Mouse (Mus musculus) cortical plate, adult 2 months (tissue): ENCODE measurements around the gene Fgf9. TPM values are rescaled to one million over a fixed set of nuclear protein-coding genes. Genes with fewer than 3 reads are reported as not detected.

Experiments
- H3K27ac ChIP-seq: fragments of 200-500 bp; 2 replicates; pipeline ENCODE4 v1.5.1; 2012; ENCODE audit warnings: low read length, control low read depth, inconsistent platforms; ENCODE audit not compliant: insufficient read depth
- H3K4me1 ChIP-seq: fragments of 200-500 bp; 2 replicates; pipeline ENCODE4 v1.6.1; 2011; ENCODE audit warnings: low read length; ENCODE audit not compliant: control insufficient read depth, insufficient read depth
- H3K4me3 ChIP-seq: fragments of 200-500 bp; 2 replicates; pipeline ENCODE4 v1.5.1; 2011; ENCODE audit warnings: mild to moderate bottlenecking, low read length, control low read depth; ENCODE audit not compliant: insufficient read depth
- CTCF ChIP-seq: fragments of 200-500 bp; IDR thresholded peaks from 2 replicates; pipeline ENCODE4 v1.5.1; 2011; ENCODE audit warnings: mild to moderate bottlenecking, control low read depth, low read length; ENCODE audit not compliant: insufficient read depth; ENCODE audit errors: extremely low read depth
- POLR2A ChIP-seq: fragments of 200-500 bp; IDR thresholded peaks from 2 replicates; pipeline ENCODE4 v1.6.1; 2011; ENCODE audit warnings: mild to moderate bottlenecking, low read length, control low read depth; ENCODE audit not compliant: insufficient read depth; ENCODE audit errors: extremely low read depth
- polyA plus RNA-seq: library from polyadenylated mRNA; depleted of rRNA; stranded (reverse); fragments of >200 nt; gene quantifications from 2 replicates; pipeline ENCODE4 v1.2.3, GENCODE M21; 2012; rRNA removed

The Fgf9 gene
- polyA plus RNA-seq, 1 experiment: 20.5 TPM

DNA sequence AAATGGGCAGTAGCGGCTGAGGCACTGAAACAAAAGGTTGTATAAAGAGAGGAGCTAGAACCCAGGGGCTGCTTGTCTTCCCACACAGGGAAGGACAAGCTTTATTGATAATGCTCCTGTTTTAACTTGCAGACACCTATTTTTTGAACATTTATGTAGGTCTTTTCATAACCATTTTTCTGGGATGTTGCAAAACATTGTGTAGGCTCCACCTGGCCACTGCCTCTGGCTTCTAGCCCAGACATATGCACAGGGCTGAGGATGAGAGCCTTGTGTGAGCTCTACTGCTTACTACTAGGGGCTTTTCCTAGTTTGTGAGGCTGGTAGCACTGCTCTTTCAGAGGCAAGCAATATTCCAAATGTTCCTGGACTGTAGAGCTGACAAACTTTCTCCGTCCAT is 43.8 kb downstream of the Fgf9 start:
- H3K4me3 ChIP-seq: no peak overlapping the region
- H3K27ac ChIP-seq: no peak overlapping the region
- TF ChIP-seq POLR2A (no peak), CTCF (no peak)
- H3K4me1 ChIP-seq: no peaks in the 10 kb centered on the region

DNA sequence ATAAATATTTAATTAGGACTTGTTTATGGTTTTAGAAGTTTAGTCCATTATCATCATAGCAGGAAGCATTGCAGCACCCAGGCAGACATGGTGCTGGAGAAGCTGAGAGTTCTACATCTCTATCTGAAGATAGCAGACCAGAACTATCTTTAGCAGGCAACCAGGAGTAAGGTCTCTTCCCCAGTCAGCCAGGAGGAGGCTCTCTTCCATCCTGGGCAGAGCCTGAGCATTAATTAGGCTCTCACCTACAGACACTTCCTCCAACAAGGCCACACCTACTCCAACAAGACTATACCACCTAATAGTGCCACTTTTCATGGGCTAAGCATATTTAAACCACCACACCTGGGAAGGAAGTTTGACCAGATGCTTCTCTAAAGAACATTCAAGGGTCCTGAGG is 54.3 kb downstream of the Fgf9 start:
- Histone ChIP-seq H3K4me3 (no peak overlapping the region), H3K27ac (no peak overlapping the region), H3K4me1 (no peaks in the 10 kb centered on the region)
- TF ChIP-seq POLR2A (no peak), CTCF (no peak)

DNA sequence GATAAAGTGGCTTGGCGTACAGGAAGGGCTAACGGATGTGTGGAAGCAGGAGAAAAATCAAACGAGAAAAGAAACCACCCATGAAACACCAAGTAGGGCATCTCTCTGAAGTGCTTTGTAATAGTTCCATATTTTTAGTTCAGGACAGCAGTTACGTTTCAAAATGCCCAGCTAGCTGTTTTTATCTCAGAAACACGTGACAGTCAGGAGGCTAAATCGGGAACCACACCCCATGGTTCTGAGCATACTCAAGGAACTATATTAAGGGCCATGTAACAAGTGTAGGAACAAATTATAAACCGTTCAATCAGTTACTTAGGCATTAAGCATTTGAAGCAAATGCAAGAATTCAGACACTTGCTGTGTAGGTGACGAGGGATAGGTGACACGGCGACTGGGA is 56.2 kb downstream of the Fgf9 start:
- no peak for TF ChIP-seq CTCF
- TF ChIP-seq POLR2A: no peak
- Histone ChIP-seq H3K27ac (no peak overlapping the region), H3K4me1 (no peaks in the 10 kb centered on the region), H3K4me3 (no peak overlapping the region)

DNA sequence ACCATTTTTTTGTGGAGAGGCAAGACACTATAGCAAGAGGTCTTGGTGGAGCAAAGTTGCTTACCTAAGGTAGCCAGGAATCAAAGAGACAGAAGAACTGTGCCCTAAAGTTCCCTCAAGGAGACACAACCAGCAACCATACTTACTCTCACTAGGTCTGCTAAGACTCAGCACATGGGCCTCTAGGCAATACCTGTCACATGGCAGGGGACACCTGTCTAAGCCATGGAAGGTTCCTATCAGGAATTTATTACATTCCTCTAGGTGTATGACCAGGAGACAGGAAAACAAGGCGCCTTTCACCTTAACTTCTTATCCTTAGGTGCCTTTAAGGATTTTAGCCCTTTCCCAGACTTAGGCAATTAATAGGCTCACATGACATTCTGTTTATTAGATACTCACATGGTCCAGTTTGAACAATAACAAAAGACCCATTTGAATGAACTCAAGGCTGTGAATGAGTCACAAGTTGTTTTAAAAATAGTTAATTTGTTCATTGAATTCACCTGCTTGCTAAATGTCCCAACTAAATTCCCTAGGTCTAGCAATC is 69.2 kb downstream of the Fgf9 start:
- Histone ChIP-seq H3K4me3 (no peak overlapping the region), H3K4me1 (no peaks in the 10 kb centered on the region), H3K27ac (no peak overlapping the region)
- TF ChIP-seq POLR2A (no peak), CTCF (no peak)

DNA sequence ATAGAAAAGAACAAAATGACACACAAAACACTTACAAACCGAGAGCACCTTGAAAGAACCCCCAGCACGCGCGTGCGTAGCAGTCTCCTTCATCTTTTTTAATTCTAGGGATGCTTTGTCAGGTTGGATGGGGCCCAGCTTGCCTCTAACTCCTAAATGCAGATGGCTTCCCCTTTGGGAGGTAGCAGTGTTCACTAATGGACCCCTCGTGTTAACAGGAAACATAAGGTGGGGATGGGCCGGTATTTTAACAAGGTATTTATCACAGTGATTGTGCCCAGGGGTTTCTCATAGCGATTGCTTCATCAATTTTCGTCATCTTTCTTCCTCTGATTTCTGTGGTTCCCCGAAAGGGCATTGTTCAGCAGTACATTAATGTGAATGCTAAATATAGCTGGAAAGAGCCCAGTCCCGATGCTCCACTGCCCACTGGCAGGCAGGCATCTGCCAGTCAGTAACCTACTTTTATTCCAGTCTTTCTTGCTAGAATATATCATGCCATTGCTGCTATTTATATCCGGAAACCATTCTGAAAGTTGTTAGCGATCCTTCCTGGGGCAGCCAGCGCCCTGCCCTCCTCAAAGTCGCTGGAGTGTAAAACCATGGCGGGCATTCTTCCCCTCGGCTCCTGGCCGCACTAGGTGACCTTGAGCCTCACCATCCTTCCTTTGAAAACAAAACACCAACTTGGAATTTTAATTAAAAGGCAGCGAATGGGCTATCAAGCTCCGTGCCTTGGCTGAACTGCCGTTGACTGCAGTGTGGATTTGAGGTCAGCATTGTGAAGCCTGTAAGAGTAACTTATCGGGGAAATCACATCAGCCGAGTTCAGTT is 79.5 kb downstream of the Fgf9 start:
- TF ChIP-seq CTCF: no peak
- no peak for TF ChIP-seq POLR2A
- Histone ChIP-seq H3K4me3 (no peak overlapping the region), H3K27ac (no peak overlapping the region), H3K4me1 (no peaks in the 10 kb centered on the region)

DNA sequence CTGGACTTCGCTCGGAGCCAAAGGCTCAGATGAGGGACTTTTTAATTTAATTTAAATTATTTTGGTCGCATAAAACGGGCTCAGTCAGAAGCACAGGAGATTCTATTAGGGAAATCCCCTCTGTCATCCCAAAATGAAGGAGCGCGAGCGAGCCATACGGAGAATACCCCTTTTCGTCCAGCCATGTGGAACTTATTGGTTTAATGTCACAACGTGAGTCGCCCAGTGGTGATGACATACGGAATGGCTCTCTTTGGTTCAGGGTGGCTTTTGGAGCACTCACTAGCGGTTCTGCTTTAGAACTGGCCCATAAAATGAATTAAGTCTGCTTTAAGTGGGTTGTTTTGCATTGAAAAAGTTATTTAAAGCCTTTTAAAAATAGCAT is 80.1 kb downstream of the Fgf9 start:
- H3K27ac ChIP-seq: no peak overlapping the region
- no peak overlapping the region for H3K4me3 ChIP-seq
- no peak for TF ChIP-seq POLR2A
- TF ChIP-seq CTCF: no peak
- H3K4me1 ChIP-seq: no peaks in the 10 kb centered on the region

DNA sequence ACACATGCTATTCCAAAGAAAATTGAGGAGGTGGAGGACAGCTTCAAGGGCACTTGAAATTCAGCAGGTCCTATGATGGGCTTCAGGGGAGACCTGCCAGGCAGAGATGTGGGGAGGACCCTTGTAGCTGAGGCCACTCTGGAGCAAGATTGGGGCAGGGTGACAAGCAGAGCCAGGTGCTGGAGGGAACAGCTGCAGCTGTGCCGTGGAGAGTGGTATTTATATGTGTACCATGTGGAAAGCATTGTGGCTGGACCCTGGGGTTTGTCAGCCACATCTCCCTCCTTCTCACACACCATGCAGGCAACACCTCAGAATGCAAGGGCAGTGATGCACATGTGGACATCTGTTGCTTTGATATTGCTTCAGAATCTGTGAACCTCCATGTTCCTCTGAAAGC is 81.8 kb downstream of the Fgf9 start:
- no peak for TF ChIP-seq CTCF
- no peak for TF ChIP-seq POLR2A
- H3K4me1 ChIP-seq: no peaks in the 10 kb centered on the region
- no peak overlapping the region for H3K27ac ChIP-seq
- H3K4me3 ChIP-seq: no peak overlapping the region

DNA sequence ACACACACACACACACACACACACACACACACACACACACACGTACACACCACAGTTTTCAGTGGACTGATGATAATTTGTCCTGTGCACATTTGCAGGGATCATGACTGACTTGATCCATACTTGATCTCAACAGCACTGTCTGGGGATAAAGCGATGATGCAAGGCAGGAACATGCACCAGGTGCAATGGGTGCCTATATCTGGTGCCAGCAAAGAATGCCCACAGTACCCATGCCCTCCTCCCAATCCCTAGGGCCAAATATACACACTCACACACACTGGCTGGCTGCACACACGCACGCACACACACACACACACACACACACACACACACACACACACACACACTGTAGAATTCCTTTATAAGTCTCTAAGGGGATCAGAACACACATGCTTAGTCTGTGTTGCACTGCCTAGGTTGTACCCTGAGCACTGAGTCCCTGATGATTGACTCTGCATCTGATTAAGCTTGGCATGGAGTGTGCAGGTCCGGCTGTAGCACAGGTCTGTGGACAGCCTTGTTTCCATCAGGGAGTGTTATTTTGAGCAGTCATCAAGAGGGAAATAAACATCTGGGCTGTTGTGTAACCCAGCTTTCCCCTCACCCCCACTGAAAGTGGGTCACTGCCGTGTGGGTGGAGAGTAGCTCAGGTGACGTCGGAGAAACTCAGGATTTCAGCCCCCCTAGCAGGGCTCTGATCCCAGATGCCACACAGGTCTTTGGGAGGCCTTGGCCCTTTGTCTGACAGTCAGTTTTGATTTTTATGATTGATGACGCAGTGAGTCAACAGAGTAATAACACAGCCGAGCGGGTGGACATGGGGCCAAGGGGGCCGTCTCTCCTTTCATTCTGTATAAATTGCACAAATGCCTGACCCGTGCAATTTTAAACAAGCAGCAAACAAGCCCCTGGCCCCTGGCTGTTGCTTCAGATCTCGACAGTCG is 83.4 kb downstream of the Fgf9 start:
- Histone ChIP-seq H3K27ac (no peak overlapping the region), H3K4me3 (no peak overlapping the region), H3K4me1 (no peaks in the 10 kb centered on the region)
- no peak for TF ChIP-seq CTCF
- TF ChIP-seq POLR2A: no peak

DNA sequence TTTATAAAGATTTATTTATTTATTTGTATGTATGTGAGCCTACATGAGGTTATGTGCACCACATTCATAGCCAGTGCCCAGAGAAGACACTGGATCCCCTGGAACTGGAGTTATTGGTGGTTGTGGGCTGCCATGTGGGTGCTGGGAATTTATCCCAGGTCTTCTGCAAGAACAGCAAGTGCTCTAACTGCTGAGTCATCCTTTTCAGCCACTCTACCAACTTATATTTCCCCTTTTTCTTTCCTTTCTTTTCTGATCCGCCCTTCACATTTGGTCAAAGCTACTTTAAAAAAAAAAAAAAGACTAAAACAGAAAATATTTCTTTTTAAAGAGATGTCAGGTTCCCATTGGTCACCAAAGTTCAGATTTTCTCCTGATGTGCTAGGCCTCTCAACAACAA is 90.3 kb downstream of the Fgf9 start:
- H3K4me3 ChIP-seq: no peak overlapping the region
- H3K27ac ChIP-seq: no peak overlapping the region
- H3K4me1 ChIP-seq: no peaks in the 10 kb centered on the region
- no peak for TF ChIP-seq POLR2A
- TF ChIP-seq CTCF: no peak

Other genes starting within 250 kb of the Fgf9 start
- gene Ska3, start 244.4 kb upstream of the Fgf9 start, polyA plus RNA-seq: 0.62 and 0.67 TPM in 2 replicates
- gene Mrpl57, start 244.3 kb upstream of the Fgf9 start, polyA plus RNA-seq: 61.4 and 65.6 TPM in 2 replicates
- 28.2 and 28.7 TPM in 2 replicates for gene Zdhhc20, start 180.3 kb upstream of the Fgf9 start, polyA plus RNA-seq
- 20.1 and 20.3 TPM in 2 replicates for gene Micu2, start 71.3 kb upstream of the Fgf9 start, polyA plus RNA-seq